Mouse (Mus musculus) WW6 (cell line): ENCODE results near the gene Vars2.
A peak's percentile ranks its signal among the peaks of the same experiment; 100 is the strongest.

Source experiments
- DNase-seq: peaks from one replicate; pipeline ENCODE4 v3.0.0-alpha.2; 2013; ENCODE audit warnings: low read depth, low spot score

The Vars2 gene

DNA sequence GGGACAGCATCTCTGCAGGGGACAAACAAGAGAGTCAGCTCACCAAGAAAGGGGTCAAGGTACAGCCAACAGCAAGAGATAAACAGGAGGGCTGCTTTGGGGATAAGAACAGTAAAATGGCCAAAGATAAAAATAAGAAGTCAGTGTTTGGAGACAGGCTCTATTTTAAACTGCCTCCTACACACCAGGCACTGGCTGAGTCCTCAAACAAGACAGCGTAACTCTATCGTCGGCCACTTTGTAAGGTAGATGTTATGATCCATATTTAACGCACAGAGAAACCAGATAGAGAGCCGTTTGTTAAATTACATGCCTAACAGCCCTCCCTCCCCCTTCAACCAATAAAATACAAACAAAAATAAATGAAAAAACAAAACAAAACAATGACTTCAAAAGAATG is 26.5 kb upstream of the Vars2 start:
- no peak for DNase-seq

DNA sequence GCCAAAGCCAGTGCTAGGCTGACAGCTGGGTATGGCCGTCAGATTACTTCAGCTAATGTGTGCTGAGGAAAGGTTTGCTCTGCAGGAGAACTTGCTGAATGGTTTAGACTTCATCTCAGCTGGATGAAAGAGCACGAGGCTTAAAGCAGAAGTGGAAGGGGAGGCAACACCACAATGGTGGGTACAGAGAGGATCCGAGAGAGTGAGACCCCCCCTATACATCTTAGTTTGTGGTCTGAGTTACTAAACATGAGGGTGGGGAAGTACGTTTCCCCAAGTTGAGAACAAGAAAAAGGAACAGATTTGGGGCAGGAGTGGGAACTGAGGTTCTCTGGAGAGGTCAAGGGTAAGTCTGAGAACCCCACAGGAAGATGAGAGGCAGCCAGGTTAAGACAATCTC is 25.0 kb upstream of the Vars2 start:
- no peak for DNase-seq

DNA sequence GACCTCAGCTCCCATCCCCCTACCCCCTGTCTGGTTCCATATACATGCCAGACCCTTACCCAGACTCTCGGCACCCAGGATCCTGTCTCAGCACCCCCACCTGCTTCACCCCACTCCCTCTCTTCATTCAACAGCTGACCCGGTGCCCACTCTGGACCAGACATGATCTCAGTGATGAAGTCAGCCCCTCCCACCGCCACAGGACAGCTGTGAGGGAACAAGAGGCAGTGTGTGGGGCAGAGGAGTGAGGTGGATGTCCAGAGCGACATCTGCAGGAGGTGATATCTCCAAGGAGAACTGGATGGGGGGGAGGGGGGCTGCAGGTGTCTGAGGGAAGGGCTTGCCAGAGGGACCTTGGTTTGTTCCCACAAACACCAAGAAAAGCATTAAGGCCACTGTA is 24.4 kb upstream of the Vars2 start:
- no peak for DNase-seq

DNA sequence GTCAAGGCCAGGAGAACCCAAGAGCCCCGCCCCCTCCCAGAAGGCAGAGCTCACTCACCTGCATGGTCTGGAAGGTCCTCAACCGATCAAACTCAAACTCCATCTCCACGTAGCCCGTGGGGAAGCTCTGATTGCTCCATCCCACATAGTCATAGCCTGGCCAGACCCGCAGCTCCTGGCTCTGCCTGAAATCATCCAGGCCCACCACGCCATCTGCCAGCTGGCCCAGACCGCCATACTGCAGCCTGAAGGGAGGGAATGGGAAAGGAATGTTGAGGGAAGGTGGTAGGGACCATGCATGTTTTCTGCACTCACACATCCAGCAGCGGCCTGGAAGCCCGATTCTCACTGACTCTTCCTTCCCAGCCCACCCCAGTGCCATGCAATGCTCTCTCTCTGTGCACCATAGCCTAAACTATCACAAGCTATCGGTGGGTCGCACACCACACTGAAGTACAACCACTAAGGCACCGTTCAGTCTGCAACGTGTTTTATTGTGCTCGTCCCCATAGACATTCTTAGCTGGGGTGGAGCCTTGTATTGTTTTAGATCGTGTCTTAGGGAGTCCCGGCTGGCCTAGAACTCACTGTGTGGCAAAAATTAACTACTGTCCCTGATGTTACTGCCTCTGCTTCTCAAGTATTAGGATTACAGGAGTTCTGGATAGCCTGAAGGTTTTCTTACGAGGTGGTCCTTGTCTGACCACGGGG is 22.7 kb upstream of the Vars2 start:
- no peak for DNase-seq

DNA sequence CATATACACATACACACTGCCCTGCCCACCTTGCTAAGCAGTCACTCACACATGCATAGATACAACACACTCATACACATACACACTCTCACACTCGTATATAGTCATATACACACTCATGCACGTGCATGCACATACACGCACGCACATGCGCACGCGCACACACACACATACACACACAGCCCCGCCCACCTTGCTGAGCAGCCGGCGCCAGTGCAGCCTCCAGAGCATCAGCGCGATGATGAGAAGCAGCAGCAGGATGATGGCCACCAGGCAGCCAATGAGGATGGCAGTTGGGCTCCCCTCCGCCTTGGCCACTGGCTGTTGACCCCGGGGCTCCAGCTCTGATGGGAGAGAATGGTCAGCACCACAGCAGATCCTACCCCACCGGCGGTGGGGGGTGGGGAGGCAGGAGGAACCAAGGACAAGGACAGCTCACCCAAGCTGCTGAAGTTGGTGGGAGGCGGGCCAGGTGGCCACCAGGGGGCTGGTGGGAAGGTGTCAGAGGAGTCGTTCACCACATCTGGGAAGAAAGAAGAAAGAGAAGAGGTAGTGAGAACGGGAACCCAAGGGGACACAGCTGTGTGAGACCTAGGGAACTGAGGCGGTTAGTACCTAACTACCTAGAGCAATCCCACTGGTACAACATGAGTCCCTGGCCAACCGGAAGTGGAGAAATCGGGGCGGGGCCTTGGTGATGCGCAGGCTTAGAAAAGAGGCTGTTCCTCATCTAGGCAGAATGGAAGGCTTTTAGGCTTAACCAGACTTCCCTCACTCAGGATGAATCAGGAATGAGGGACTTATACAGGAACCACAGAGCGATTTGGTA is 21.2 kb upstream of the Vars2 start:
- DNase-seq, result no peak

DNA sequence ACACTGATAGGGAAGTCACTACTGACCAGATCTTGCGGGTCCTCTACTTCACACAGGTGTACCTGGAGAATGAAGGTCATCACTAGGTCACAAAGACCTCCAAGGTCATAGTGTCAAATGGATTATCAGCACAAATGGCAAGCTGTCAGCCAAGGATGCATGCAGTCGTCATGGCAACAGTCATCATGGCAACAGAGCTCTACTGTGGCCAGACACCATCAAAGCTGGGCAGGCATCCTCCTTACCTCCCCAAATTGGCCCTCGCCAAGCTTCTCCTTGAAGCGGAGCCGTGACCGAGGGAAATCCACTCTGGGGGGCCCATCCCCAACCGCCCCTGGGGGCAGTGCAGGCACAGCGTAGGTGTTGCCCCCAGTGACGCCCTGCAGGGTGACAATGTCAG is 17.7 kb upstream of the Vars2 start:
- no peak for DNase-seq

DNA sequence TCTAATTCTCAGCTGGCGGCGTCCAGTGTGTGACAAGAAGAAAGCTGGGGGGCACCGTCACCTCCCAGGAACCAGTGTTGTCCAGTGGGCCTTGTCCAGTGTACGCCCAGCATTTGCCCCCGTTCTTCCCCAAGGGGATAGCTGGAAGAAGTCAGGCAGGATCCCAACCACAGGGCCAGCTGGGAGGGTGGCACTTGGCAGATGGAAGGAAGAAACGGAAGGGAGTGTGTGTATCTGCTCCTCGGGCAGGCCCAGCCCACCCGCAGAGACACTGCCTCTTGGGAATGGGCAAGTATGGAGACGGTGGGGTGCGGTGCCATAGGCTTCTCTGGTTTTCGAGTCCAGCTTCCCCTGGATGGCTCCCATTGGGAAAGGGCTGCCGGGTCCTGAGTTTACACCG is 14.6 kb upstream of the Vars2 start:
- no peak for DNase-seq

DNA sequence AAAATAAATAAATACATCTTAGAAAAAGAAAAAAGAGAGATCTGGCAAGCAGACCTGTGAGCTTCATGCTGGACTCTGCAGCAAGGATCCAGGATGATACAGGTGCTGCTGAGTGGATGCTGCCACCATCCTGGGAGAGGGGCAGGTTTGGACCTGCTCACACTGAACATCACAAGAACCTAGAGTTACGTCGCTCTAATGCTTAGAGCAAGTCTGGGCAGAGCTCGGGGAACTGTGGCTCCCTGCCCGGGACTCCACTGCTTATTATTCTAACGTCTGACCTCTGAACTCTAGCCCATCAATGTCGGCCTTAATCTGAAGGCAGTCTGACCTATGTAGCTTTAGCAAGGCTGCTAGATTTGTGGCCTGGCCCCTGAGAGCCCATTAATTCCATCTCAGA is 13.2 kb upstream of the Vars2 start:
- DNase-seq, result no peak

DNA sequence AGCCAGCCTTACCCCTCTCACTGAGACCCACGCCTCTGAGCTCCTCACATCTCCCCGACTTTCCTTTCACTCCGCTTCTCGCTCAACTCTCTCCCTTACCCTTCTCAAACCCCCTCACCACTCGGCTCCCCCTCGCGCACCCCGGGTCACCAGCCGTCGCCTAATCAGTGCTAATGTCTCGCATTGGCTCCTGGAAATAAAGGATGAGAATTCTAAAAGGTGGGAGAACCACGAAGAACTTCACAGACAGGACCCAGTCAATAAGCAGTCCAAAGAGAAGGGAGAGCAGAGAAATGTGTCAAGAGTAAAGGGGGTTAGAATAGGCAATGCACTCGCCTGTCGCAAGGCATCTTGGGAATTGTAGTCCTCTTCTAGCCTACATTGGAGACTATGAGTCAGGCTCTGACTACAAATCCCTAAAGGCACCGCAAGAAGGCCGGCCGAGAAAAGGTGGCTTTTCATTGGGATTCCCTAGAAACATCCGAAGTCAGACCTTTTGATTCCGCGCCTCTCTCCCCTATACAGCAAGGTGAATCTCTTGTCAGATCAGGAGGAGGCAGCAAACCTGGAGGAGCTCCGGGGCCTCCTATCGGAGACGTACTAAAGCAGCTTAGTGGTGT is 6.1 kb upstream of the Vars2 start, which contains the start of gene Gtf2h4:
Gtf2h4 (minus strand) TSS at position 324 of the 620 bp plus-strand sequence.
- DNase-seq, result peak; percentile 89

DNA sequence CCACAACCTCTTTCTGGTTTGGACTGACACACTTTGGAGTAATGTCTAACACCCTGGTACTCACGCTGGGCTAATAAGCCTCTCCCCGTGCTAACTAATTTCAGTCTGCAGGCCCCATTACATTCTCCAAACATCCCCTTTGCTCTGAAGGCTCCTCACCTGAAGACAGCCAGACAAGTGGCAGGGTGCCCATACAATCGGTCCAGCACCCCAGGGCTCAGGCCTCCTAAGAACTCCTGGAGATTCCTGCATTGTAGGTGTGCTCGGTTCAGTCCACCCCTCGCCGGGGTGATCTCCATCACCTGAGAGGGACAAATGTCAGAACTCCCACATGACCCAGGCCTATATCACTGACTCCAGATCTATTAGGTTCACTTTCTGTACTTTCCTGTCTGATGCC is 5.1 kb upstream of the Vars2 start:
- no peak for DNase-seq

DNA sequence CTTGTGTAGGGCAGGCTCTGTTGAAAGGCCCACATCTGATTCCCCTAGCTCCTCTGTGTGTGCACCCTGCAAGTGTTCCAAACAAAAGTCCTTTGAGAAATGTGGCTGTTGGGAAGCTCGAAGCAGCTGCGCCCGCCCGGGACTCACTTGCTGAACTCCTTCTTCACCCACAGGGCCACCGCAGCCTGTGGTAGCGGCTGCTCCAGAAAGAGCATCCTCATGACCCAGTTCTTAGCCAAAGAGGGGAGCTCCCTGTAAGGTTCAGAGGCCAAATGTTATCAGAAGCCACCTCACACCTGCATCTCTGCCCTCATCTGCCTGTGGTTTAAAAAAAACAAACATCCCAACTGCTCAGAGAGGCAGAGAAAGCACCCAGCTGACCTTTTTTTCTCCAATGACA is 4.5 kb upstream of the Vars2 start:
- no peak for DNase-seq

DNA sequence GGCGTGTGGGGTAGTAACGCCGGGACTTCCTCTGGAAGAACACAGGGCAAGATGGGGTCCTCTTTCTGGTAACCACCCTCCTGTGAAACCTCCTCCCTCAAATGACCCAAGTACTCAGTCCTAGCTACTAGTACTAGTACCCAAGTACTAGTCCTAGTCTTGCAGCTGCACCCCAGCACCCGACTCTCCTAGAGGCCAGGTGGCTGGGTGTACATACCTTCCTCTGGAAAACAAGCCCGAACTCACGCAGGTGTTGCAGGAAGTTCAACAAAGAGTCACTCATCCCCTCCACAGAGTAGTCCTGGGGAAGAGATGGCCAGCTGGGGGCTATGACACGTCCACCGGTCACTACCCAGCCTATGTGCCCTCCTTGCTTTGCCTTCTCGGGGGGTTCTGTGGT is 2.3 kb upstream of the Vars2 start:
- no peak for DNase-seq

DNA sequence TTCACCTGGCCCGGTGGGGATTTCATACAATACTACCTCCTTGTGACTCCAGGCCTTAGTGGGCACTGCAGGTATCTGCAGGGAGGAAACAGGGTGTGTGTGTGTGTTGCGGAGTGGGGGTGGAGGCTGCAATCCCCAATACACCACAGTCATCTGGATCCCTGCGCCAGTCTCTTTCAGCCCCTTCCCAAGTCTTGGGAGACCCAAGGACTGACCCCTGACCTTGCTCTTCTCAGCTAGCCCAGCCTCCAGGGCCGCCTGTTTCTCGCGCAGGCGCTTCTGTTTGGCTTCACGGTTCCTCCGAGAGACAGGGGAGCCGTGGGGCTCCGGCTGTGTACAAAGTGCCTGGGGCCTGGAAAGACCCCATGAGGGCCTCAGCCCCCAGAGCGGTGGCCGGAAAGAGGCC is 538 bp downstream of the Vars2 start:
- no peak for DNase-seq

DNA sequence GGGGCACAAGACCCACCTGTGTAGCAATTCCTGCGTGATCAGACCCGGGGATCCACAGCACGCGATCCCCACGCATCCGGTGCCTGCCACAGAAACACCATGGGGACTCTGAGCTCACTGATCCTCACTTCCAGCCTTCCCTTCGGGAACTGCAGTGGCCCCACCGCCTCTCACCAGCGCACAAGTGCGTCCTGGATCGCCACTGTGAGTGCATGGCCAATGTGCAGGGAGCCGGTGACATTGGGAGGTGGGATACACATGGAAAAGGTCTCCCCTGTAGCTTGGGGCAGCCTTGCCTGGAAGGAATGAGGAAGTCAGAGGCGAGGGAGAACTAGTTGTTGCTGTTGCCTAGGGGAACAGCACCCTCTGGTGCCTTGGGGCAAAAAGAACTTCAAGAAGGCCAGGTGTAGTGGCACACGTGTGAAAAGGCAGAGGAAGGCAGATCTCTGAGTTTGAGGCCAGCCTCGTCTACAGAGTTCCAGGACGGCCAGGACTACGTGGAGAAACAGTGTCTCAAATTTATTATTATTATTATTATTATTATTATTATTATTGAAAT is 1.4 kb downstream of the Vars2 start:
- DNase-seq, result no peak

DNA sequence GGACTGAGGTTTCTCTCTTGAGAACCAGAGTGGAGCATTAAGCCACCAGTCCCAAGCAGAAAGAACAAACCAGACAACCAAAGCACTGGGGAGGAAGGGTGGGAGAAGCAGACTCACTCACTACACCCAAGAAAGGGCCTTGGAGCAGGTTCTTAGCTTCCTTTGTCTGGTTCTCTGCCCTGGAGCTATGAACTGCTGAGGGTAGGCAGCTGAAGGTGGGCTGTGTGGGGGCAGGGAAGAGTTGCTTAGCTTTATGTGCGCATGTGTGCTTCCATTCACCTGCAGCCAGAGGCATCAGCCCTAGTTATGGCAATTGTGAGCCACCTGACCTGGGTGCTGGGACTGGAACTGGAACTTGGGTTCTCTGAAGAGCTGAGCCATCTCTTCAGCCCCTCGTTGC is 14.3 kb downstream of the Vars2 start:
- no peak for DNase-seq

DNA sequence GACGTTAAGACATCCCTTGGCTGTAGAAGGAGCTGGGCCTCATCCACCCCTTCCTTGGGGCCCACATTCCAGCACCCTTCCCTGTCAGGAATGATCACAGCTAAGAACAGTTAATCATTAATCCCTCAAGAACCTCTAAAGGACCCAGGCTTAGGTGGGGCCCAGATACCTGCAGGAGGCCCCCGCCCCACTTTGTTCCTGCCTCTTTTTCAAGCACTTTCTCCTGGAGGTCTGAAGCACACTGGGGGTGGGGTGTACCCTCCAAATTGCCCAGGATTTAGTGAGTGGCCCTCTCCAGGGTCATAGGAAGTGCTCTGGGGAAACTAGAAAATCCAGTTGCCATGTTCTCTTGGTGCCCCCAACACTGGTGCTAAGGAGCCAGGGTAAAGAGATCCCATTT is 18.0 kb downstream of the Vars2 start:
- no peak for DNase-seq

DNA sequence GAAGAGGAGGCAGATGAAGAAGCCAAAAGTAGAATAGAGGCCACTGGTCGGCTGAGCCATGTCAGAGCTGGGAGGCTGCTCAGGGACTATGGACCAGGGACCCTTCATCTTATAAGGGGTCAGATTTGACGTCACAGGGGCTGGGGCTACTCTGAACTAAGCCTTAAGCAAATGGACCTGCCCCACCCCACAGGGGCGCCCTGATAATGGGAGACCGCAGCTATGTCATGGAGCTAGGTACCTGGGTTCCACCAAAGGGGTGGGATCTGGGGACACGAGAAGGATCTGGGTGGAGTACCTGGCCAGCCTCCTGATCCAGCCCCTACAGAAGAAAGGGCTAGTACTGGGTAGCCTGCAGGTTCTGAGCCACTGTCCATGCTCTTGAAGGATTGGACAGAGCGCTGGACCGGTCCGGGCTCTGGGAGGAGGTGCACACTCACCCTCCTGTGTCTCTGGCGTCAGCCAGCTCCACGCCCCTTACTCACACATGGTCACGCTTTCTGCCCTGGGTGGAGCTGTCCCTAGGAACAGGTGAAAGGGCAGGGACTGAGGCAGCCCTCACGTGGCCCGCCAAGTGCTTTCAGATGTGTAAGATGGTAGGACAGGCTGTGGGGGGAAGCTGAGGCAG is 23.7 kb downstream of the Vars2 start, which contains the start of gene Mucl3:
Mucl3 (minus strand) TSS at position 87 of the 628 bp plus-strand sequence.
- DNase-seq, result no peak

DNA sequence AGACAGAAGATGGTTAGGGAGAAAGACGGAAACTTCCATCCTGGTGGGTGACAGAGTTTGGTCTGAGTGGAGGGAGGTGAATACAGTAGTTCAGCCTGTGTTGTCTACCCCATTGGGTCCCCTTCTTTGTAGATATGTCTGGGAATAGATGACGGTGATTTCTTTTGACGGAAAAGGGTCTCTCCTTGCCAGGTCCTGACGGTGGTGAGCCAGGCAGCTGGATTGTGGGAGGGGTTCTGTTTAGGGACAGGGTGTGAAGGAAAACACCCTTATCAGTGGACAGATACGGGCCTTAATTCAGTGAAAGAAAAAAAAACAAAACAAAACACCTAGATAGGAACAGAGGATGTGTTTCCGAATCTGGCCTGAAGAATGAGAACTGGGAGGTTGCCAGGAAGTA is 28.0 kb downstream of the Vars2 start:
- no peak for DNase-seq

DNA sequence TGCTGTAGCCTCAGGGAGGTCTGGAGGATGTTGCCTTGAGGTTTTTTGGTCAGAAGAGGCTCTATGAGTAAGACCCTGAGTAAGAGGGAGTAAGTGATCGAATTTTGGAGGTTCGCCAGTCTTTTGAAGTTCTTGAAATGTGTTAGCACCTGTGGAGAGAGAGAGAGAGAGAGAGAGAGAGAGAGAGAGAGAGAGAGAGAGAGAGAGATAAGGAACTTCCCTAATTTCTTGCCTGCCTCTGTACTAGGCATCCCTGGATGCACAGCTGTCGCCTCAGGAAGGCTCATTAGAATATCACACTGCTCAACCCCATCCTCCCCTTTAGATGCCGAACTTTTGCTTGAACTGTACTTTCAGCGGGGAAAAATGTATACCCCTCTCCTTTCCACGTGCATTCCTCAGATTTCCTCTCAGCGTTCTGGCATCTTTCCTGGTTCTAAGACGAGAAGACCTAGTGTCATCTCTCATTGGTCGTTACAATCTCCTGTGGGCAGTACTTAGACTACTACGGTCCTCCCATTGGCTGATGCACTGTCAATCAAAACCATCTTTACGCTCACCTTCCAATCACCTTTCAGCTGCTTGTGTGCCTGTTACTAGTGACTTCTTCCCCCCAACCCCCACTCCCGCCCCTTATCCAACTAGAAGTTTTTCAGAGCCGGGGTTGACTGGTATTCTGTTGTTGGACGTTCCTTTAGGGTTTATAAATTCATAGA is 28.8 kb downstream of the Vars2 start:
- peak; percentile 77 for DNase-seq

DNA sequence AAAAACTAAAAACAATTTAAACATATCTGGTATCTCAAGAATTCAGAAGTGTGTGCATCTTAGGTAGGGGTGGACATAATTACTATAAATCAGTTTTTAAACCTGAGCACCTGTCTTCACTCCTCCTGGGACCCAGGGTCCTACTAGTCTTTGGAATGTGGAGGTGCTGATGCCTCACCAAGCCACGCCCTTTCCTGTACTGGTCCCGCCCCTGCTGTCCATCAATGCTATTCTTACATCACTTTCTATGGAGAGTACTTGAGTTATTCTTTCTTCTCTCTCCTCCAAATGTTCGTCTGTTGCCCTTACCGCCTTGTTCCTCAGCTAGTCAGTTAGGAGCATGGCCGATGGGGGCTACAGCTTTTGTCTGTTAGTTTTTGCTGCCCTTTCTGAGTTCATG is 31.0 kb downstream of the Vars2 start:
- DNase-seq, result peak; percentile 29

DNA sequence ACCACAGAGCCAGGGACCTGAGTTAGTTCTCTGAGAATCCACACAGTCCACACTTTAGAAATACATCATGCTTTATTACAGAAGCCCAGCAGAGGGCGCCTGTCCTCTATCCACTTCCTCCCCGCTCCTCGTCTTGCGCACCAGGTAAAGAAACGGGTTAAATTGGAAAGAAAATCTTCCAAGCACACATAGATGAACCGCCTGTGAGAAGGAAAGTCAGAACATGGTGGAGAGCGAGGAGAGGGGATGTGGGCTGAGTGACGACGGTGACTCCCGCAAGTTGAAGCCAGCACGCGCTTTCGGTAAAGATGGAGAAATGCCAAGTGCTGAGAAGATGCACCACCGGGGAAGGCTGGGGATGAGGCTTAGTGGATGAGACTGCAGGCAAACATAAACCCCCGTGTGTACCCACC is 31.7 kb downstream of the Vars2 start:
- DNase-seq, result peak; percentile 47
